Mouse (Mus musculus) right cerebral cortex, adult 18-20 months (tissue): ENCODE data around the gene Osbpl3.
"Not testable (repeated sequence)": the region's sequence is repeated elsewhere in the genome, so short reads cannot be mapped to it uniquely, and the experiment has no call there.

Experiments used
- DNase-seq: peaks from one replicate; pipeline ENCODE4 v3.0.0; 2022; ENCODE audit warnings: mixed read lengths

The Osbpl3 gene

GRCm38 (mm10) chr6:50452220-50452619 is 3.8 kb downstream of the Osbpl3 start:
- DNase-seq: no peak

GRCm38 (mm10) chr6:50445616-50446015 is 10.4 kb downstream of the Osbpl3 start:
- no peak for DNase-seq

GRCm38 (mm10) chr6:50440966-50441862 is 14.8 kb downstream of the Osbpl3 start:
- DNase-seq: no peak

DNA sequence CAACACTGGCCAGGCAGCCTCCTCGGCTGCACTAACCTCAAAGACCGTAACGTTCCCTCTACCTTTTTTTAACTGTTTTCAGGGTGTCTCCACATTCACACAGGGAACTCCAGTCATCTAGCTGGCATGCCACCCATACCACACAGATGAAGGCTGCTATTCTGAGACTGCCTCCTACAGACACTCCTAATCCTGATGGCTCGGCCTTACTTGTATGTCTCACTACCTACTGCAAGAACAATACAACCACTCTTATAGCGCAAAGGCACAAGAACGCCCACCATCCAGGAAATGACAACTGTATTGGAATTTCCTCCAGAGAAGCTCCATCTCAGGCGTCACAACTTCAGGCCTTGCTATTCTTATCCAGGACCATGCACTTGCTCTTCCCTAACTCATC is 15.8 kb downstream of the Osbpl3 start:
- DNase-seq: peak; percentile 82

GRCm38 (mm10) chr6:50438900-50439299 is 17.1 kb downstream of the Osbpl3 start:
- not testable (repeated sequence) for DNase-seq

GRCm38 (mm10) chr6:50437815-50438214 is 18.2 kb downstream of the Osbpl3 start:
- no peak for DNase-seq

DNA sequence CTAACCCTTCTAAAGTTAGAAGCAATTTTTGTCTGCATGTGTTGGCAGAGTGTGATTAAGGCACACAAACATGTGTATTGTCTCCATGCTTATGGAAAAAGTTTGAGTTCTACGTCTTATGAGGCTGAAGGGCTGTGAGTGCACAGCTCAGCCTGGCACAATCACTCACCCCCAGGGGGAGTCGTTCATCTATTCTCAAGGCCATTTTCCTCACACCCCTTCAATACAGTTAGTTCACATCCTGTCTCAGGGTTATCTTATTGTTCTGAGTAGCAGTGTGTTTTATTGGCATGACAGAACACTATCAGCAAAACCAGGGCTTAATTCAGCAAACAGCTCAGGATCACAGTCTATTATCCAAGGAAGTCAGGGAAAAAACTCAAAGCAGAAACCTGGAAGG is 19.3 kb downstream of the Osbpl3 start:
- DNase-seq: no peak

DNA sequence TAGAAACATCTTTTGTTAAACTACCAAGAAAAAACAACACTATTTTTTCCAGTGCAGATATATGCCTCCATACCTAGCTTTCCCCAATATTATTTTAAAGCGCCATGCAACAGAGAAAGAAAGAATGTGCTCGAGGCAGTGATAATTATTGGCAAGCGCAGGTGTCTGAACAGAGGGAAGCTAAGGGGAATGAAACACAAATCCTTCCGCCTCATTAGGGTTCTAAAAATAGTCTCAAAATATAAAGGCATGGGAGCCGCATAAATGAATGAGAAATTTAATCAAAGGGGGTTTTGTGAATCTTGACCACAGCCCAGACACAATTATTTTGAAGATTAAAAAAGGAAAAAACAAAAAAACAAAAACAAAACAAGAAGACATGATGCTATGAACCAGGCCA is 23.5 kb downstream of the Osbpl3 start:
- DNase-seq: no peak

- no peak for DNase-seq
Measured at GRCm38 (mm10) chr6:50429299-50429698, 26.7 kb downstream of the Osbpl3 start.

DNA sequence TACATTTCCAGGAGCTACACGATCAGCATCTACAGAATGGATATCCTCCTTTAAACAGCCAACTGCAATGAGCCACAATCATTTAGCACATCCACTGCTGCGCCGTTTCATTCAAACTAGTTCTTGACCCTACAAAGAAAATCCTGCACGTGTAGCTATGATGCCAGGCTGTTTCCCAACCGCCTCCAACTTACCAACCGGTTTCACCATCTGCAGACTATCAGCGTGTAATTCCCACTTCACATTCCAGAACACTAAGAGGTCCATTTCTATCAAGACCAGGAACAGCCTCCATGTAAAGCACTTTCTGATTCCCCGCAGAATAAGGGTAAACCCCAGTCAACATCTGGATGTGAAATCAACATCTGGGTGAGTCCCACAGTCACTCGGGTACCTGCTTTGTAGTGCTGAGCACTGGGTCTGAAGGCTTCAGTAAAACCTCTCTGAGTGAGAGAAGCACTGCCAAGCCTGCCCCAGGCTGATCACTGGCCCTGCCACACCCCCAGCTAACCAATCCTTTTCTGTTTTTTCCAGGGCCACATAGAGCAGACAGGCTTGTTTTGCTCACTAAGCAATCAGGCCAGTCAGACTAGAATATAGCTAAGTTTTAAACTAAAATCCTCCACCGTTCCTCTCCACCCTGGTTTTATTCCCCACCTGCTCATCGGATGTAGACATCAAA is 28.8 kb downstream of the Osbpl3 start:
- DNase-seq: no peak

- DNase-seq: no peak
Measured at GRCm38 (mm10) chr6:50426571-50426970, 29.4 kb downstream of the Osbpl3 start.

- DNase-seq: no peak
Measured at GRCm38 (mm10) chr6:50424271-50424670, 31.7 kb downstream of the Osbpl3 start.

DNA sequence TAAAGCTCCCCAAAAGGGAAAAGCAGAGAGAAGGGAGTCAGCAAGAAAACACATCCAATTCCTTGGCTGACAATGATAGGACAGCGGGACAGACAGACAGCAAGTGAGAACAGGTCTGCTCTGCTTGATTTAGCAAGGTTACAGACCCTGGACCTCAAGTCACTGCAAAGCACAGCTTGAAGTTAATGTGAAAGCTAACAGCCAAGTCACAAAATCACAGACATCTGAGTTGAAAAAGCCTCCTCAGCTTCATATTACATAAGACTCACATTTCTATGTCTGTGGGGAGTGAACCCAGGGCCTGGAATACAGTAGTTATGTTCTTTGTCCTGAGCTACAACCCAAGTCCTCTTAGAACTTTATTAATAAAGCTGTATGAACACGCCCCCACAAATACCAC is 35.6 kb downstream of the Osbpl3 start:
- no peak for DNase-seq

DNA sequence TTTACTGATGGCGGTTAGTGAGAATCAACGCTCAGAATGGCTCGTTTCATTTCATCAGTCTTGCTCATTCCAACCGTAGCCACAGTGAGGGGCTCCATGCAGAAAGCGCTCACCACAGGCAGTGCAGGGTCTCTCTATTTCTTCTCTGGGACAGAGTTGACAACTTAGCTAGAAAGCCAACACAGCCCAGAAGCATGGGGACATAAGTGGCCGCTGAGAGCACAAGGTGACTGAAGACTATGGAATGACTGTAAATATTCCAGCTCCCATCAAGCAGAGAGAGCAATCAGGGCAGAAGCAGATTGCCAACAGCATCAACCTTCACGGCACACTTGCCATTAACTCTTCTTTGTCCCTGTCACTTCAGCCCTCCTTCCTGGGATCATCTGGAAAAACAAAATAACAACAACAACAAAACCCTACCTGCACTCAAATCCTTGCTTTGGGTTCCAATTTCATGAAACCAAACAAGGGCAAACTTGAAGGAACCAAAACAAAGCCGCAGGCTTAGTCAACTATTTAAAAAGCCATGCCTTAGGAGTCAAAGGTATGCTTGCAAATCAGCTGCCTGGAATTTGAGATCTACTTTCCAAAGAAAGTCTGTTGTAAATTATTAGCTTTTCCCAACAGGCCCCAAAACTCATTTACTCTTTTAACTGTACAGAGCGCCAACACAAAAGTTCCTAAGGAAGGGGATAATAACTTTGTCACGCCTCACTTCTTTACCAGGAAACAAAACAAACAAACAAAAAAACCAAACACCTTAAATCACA is 36.3 kb downstream of the Osbpl3 start:
- no peak for DNase-seq

DNA sequence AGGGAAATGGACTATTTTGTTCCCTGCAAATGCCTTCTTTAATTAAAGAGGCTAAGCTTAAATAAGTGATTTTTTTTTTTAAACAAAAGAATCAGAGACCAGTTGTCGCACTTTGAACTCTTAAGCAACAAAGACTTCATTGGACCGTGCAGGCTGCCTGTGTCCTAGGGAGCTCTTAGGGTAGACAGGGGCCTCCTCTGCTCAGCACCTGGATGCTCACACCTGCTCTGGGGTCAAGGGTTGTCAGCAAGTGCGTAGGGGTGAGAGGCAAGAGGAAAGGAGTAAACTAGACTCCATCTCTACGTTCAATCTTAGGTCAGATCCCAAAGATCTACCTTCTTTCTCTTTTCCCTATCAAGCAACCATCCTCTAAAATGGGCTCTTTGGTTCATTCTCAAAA is 37.0 kb downstream of the Osbpl3 start:
- DNase-seq: no peak

DNA sequence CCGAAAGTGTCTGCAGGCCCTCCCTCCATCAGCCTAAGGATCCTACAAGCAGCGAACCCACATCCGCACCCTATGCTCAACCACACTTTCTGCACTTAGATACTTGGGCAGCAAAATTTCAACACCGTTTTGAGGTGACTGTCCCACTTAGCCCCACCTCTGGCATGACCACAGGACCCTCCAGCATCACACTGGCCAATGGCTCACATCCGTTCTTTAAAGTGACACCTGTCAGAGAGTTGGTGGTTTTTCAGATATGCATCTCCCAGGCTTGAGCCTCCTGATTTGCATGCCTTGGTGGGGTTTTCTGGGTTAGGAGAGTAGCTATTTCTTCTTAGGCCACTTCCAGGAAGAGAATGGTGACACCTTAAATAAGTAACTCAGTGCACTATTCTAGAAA is 39.1 kb downstream of the Osbpl3 start:
- DNase-seq: no peak

- no peak for DNase-seq
Measured at GRCm38 (mm10) chr6:50415431-50415830, 40.6 kb downstream of the Osbpl3 start.

- peak; percentile 52 for DNase-seq
Measured at GRCm38 (mm10) chr6:50414547-50414946, 41.5 kb downstream of the Osbpl3 start.

- DNase-seq: no peak
Measured at GRCm38 (mm10) chr6:50413381-50413780, 42.6 kb downstream of the Osbpl3 start.

DNA sequence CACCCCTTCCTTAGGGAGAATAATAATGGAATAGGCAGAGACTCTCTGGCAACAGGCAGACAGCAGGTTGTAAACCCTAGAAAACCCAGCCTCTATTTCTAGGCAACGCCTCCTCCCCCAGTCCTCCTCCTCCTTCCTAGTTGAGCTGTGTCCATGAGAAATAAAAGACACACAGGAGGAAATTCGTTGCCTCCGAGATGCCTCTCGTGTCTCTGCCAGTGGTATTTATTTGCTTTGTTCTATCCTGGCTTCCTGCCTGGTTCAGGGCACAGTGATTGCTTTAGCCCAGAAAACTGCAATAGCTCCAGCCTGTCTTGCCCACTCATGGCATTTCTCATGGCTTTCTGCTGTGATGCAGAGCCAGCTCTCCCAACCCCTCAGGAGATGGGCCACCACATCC is 43.8 kb downstream of the Osbpl3 start:
- DNase-seq: peak; percentile 80

- DNase-seq: no peak
Measured at GRCm38 (mm10) chr6:50404698-50405097, 51.3 kb downstream of the Osbpl3 start.

DNA sequence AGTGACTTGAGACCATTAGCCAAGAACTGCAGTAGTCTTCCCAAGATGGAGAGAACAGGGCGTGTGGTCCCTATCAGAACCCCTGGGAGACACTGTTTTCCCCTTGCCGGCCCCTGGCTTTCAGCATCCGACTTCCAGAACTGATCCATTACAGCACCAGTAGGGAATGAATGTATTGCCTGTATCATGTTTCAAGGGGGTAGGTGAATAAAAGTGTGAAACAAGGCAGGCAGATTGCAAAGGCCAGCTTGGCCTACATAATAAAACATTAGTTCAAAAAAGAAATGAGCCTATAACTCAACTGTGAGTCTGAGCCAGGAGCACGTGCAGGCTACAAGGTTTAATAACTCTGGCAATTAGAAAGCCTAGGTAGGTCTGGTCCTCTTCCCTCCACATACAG is 52.5 kb downstream of the Osbpl3 start:
- DNase-seq: no peak

DNA sequence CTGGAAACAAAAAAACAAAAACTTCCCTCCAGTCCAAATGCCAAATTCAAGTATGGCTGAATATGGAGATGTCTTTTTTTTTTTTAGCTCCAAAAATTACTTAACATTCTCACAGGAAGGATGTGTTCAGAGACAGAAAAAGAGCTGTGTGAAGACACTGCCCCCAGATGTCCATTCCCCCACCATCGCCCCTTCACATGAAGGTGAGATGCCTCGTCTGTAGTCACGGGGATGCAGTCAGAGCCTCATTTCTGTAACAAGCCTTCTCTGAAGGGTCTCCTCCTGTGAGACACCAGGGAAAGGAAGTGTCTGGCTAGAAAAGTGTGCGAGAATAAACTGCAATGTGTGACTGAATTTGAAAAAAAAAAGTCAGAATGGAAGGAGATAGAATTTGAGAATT is 53.1 kb downstream of the Osbpl3 start:
- DNase-seq: peak; percentile 50

DNA sequence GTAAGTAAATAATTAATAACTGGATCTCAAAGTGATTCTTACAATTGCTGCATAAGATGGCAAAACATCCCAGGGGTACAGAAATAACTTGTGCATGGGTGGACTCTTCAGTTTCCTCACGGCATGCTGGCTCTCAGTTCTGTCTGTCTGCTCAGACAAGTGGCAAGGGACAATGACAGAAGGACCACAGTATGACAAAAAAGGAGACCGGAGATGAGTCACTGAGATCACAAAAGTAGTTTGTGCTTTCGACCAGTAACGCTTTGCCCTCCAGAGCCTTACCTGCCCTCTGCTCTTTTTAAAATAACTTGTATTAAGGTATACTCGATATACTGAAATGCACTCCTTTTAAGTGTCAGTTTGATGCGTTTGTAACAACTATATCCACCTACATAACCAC is 55.8 kb downstream of the Osbpl3 start:
- DNase-seq: no peak
